Mouse (Mus musculus) midbrain, embryonic 12.5 days (tissue): ENCODE measurements around the gene Olfr530. TPM values are rescaled to one million over a fixed set of nuclear protein-coding genes. Genes with fewer than 3 reads are reported as not detected.

Experiments used
- ATAC-seq: fragments of 200-750 bp; cut with Nextera tagmentation; 2 replicates; pipeline ENCODE4 v1.8.0; 2017; ENCODE audit warnings: low read depth, moderate TSS enrichment, moderate library complexity; ENCODE audit not compliant: low FRiP score
- H3K27ac ChIP-seq: fragments of 300-500 bp; sonication (generic); replicated peaks from 2 replicates; pipeline ENCODE4 v1.5.1; 2016; ENCODE audit warnings: mild to moderate bottlenecking
- H3K27me3 ChIP-seq: fragments of 300-500 bp; sonication (generic); 2 replicates; pipeline ENCODE4 v1.6.1; 2016; ENCODE audit warnings: mild to moderate bottlenecking
- H3K36me3 ChIP-seq: fragments of 300-500 bp; sonication (generic); 2 replicates; pipeline ENCODE4 v1.6.1; 2016
- H3K4me1 ChIP-seq: fragments of 300-500 bp; sonication (generic); 2 replicates; pipeline ENCODE4 v1.6.1; 2016
- H3K4me2 ChIP-seq: fragments of 300-500 bp; sonication (generic); replicated peaks from 2 replicates; pipeline ENCODE4 v1.6.1; 2016; ENCODE audit warnings: mild to moderate bottlenecking, moderate library complexity
- H3K4me3 ChIP-seq: fragments of 300-500 bp; sonication (generic); 2 replicates; pipeline ENCODE4 v1.5.1; 2016; ENCODE audit warnings: mild to moderate bottlenecking
- H3K9ac ChIP-seq: fragments of 300-500 bp; sonication (generic); replicated peaks from 2 replicates; pipeline ENCODE4 v1.6.1; 2016; ENCODE audit warnings: mild to moderate bottlenecking, moderate library complexity
- H3K9me3 ChIP-seq: fragments of 300-500 bp; sonication (generic); 2 replicates; pipeline ENCODE4 v1.6.1; 2016; ENCODE audit warnings: mild to moderate bottlenecking
- WGBS: fragments of 180-500 bp; shearing (Covaris S2); methylation state at CpG from one replicate; pipeline ENCODE4 v1.1.7; 2016; 5-methylcytosine and 5-hydroxymethylcytosine counted together
- polyA plus RNA-seq: library from polyadenylated mRNA; unstranded; fragments of >200 nt; fragmentation: Nextera tagmentation; extraction: Ambion mirVana; gene quantifications from 2 replicates; pipeline ENCODE4 v1.2.1, GENCODE M21; 2016

Olfr530 gene
- not detected in 2 replicates for polyA plus RNA-seq

- no peak within 1 kb of the TSS for H3K4me2 ChIP-seq
- H3K36me3 ChIP-seq: no peaks in the 10 kb centered on the region
- WGBS: 62% methylated on average over 1 of the region's 1 CpGs
- no peak for ATAC-seq
- no peak within 1 kb of the TSS for H3K9ac ChIP-seq
- H3K27ac ChIP-seq: no peak within 1 kb of the TSS
- no peaks in the 10 kb centered on the region for H3K4me1 ChIP-seq
- no peaks in the 10 kb centered on the region for H3K27me3 ChIP-seq
- H3K9me3 ChIP-seq: no peaks in the 10 kb centered on the region
- H3K4me3 ChIP-seq: no peak within 1 kb of the TSS
Measured at GRCm38 (mm10) chr7:140376231-140376630, at the start of gene Olfr530. TSS of gene Olfr530 (minus strand) at chr7:140376331.

- no peak within 1 kb of the TSS for H3K4me3 ChIP-seq
- ATAC-seq: no peak
Measured at GRCm38 (mm10) chr7:140421539-140421938, 45.4 kb upstream of the Olfr530 start, which contains the start of gene Olfr532. TSS of gene Olfr532 (minus strand) at chr7:140421639.

GRCm38 (mm10) chr7:140402818-140403217 is 26.7 kb upstream of the Olfr530 start, which contains the start of gene Olfr531:
TSS of gene Olfr531 (minus strand) at chr7:140402918.
- no peak within 1 kb of the TSS for H3K9ac ChIP-seq
- no peaks in the 10 kb centered on the region for H3K4me1 ChIP-seq
- WGBS: 93% methylated on average over 1 of the region's 1 CpGs
- no peak for ATAC-seq
- no peak within 1 kb of the TSS for H3K27ac ChIP-seq
- H3K27me3 ChIP-seq: no peaks in the 10 kb centered on the region
- peaks cover 2% of the 10 kb centered on the region; the same call in 1 of the 2 replicates for H3K9me3 ChIP-seq
- no peak within 1 kb of the TSS for H3K4me2 ChIP-seq
- H3K36me3 ChIP-seq: no peaks in the 10 kb centered on the region
- H3K4me3 ChIP-seq: no peak within 1 kb of the TSS

More at GRCm38 (mm10) chr7:140421539-140421938, 45.4 kb upstream of the Olfr530 start, which contains the start of gene Olfr532:
- no peak within 1 kb of the TSS for H3K4me2 ChIP-seq
- no peaks in the 10 kb centered on the region for H3K9me3 ChIP-seq
- H3K27me3 ChIP-seq: no peaks in the 10 kb centered on the region
- WGBS: 81% methylated on average over 1 of the region's 1 CpGs
- H3K27ac ChIP-seq: no peak within 1 kb of the TSS
- H3K9ac ChIP-seq: no peak within 1 kb of the TSS
- H3K36me3 ChIP-seq: no peaks in the 10 kb centered on the region
- no peaks in the 10 kb centered on the region for H3K4me1 ChIP-seq

GRCm38 (mm10) chr7:140376911-140377310 is 780 bp upstream of the Olfr530 start:
- Histone ChIP-seq H3K4me3 (no peak overlapping the region), H3K9ac (no peak overlapping the region), H3K4me1 (no peaks in the 10 kb centered on the region), H3K27me3 (no peaks in the 10 kb centered on the region), H3K36me3 (no peaks in the 10 kb centered on the region), H3K27ac (no peak overlapping the region), H3K9me3 (no peaks in the 10 kb centered on the region), H3K4me2 (no peak overlapping the region)
- no peak for ATAC-seq
- 92% methylated on average over 2 of the region's 2 CpGs for WGBS

- no peaks in the 10 kb centered on the region for H3K9me3 ChIP-seq
- H3K27ac ChIP-seq: no peak overlapping the region
- no peak overlapping the region for H3K4me2 ChIP-seq
- H3K36me3 ChIP-seq: no peaks in the 10 kb centered on the region
- H3K27me3 ChIP-seq: no peaks in the 10 kb centered on the region
- no peak for ATAC-seq
- WGBS: 75% methylated on average over 4 of the region's 4 CpGs
- no peak overlapping the region for H3K4me3 ChIP-seq
- no peak overlapping the region for H3K9ac ChIP-seq
- no peaks in the 10 kb centered on the region for H3K4me1 ChIP-seq
Measured at GRCm38 (mm10) chr7:140374300-140374699, 1.8 kb downstream of the Olfr530 start.

- Histone ChIP-seq H3K27ac (no peak within 1 kb of the TSS), H3K4me2 (no peak within 1 kb of the TSS), H3K4me1 (no peaks in the 10 kb centered on the region), H3K9me3 (0 out of 2 replicates have a peak, but pooled peaks cover 4% of the 10 kb centered on the region), H3K9ac (no peak within 1 kb of the TSS), H3K27me3 (no peaks in the 10 kb centered on the region), H3K36me3 (no peaks in the 10 kb centered on the region), H3K4me3 (no peak within 1 kb of the TSS)
- ATAC-seq: no peak
- 70% methylated on average over 3 of the region's 3 CpGs for whole genome bisulfite sequencing
Measured at GRCm38 (mm10) chr7:140361571-140361970, 14.6 kb downstream of the Olfr530 start, which contains the start of gene Olfr60. TSS of gene Olfr60 (minus strand) at chr7:140361671.

- WGBS: 82% methylated on average over 2 of the region's 2 CpGs
- no peak within 1 kb of the TSS for H3K4me2 ChIP-seq
- no peak for ATAC-seq
Measured at GRCm38 (mm10) chr7:140333717-140334116, 42.4 kb downstream of the Olfr530 start, which contains the start of gene Olfr527. TSS of gene Olfr527 (plus strand) at chr7:140334017.

GRCm38 (mm10) chr7:140329766-140330304 is 46.3 kb downstream of the Olfr530 start:
- no peak overlapping the region for H3K9ac ChIP-seq
- H3K4me2 ChIP-seq: no peak overlapping the region
- H3K27ac ChIP-seq: no peak overlapping the region
- H3K9me3 ChIP-seq: no peaks in the 10 kb centered on the region
- no peak for ATAC-seq
- no peak overlapping the region for H3K4me3 ChIP-seq
- no peaks in the 10 kb centered on the region for H3K27me3 ChIP-seq
- 47% methylated on average over 1 of the region's 1 CpGs for WGBS
- H3K4me1 ChIP-seq: no peaks in the 10 kb centered on the region
- no peaks in the 10 kb centered on the region for H3K36me3 ChIP-seq

More at GRCm38 (mm10) chr7:140333717-140334116, 42.4 kb downstream of the Olfr530 start, which contains the start of gene Olfr527:
- Histone ChIP-seq H3K27ac (no peak within 1 kb of the TSS), H3K36me3 (no peaks in the 10 kb centered on the region), H3K9ac (no peak within 1 kb of the TSS), H3K4me1 (no peaks in the 10 kb centered on the region), H3K27me3 (no peaks in the 10 kb centered on the region), H3K9me3 (no peaks in the 10 kb centered on the region), H3K4me3 (no peak within 1 kb of the TSS)

Other genes starting within 250 kb of the Olfr530 start
- 26.1 and 28.8 TPM in 2 replicates for gene Mtg1, start 238.8 kb downstream of the Olfr530 start, polyA plus RNA-seq
- 2.8 and 3.1 TPM in 2 replicates for gene Sprn, start 221.5 kb downstream of the Olfr530 start, polyA plus RNA-seq
- not detected in 2 replicates for gene Olfr522, start 211.6 kb downstream of the Olfr530 start, polyA plus RNA-seq
- gene Olfr523, start 203.1 kb downstream of the Olfr530 start, polyA plus RNA-seq: not detected in 2 replicates
- not detected in 2 replicates for gene Olfr524, start 170.4 kb downstream of the Olfr530 start, polyA plus RNA-seq
- not detected in 2 replicates for gene Cd163l1, start 158.1 kb downstream of the Olfr530 start, polyA plus RNA-seq
- not detected in 2 replicates for gene 5830411N06Rik, start 129.0 kb downstream of the Olfr530 start, polyA plus RNA-seq
- gene Olfr525, start 55.5 kb downstream of the Olfr530 start, polyA plus RNA-seq: not detected in 2 replicates
- gene Olfr527, start 42.3 kb downstream of the Olfr530 start, polyA plus RNA-seq: not detected in 2 replicates
- gene Olfr60, start 14.7 kb downstream of the Olfr530 start, polyA plus RNA-seq: not detected in 2 replicates
- not detected in 2 replicates for gene Olfr531, start 26.6 kb upstream of the Olfr530 start, polyA plus RNA-seq
- gene Olfr532, start 45.3 kb upstream of the Olfr530 start, polyA plus RNA-seq: not detected in 2 replicates
- gene Olfr533, start 87.0 kb upstream of the Olfr530 start, polyA plus RNA-seq: not detected in 2 replicates
- not detected in 2 replicates for gene Olfr535, start 107.9 kb upstream of the Olfr530 start, polyA plus RNA-seq
- gene Olfr536, start 131.1 kb upstream of the Olfr530 start, polyA plus RNA-seq: not detected in 2 replicates
- not detected in 2 replicates for gene Olfr538, start 191.6 kb upstream of the Olfr530 start, polyA plus RNA-seq
- 0.03 TPM in 1 of 2 replicates, not detected in the other for gene Olfr46, start 224.9 kb upstream of the Olfr530 start, polyA plus RNA-seq